Mouse (Mus musculus) gastrocnemius, postnatal 4 days (tissue): ENCODE measurements at regions not wholly inside any gene's neighbourhood (a gene's known extent, or its start where the extent isn't known, plus 50 kb on each side); places are given as distances from the start of the nearest gene placed in this dataset.

Experiments
- DNase-seq, 2 experiments: peaks; one replicate each; pipeline ENCODE4 v3.0.0; 2021 to 2022; ENCODE audit warnings: low spot score in 2 of 2, mixed read lengths in 2 of 2

DNA sequence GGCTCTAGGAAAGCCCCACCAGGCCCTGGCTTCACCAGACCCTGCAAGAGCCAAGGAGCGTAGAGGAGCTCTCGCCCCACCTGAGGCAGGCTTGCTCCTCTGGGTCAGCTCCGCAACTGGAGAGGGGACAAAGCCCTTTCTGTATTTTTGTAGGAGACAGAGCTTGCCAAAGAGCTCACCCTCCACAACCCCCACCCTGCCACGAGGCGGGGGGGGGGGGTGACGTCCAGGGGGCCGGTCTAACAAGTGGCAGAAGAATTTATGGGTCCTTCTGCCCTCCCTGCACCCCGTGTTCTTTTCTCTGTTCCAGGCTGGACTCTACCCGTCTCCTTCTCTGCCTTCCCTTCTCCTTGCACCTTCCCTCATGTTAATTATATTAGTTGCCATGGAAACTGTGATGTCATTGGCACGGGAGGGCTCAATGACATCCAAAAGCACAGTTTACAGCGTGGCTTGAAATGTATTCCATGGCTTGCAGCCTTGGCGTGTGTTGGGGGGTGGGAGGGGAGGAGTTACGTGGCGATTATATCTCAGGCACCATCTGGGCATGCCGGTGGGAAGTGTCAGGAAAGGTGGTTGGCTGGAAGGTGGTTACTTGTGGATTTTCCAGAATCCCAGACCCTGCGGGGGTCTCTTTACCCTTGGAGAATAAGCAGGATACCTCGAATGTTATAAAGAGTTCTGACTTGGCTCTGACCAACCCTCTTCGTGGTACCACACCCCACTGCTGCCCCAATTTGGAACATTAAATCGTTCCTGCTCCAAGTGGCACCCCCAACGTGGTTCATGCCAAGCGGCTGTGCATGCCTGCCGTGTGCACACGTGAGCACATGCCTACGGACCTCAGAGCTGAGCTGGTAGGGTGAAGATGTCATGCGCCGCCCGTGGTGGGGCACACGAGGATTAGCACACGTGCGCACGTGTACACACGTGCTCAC is 138.3 kb upstream of the Med13l start:
- peak in 1 of 2 experiments; percentile 30 for DNase-seq

DNA sequence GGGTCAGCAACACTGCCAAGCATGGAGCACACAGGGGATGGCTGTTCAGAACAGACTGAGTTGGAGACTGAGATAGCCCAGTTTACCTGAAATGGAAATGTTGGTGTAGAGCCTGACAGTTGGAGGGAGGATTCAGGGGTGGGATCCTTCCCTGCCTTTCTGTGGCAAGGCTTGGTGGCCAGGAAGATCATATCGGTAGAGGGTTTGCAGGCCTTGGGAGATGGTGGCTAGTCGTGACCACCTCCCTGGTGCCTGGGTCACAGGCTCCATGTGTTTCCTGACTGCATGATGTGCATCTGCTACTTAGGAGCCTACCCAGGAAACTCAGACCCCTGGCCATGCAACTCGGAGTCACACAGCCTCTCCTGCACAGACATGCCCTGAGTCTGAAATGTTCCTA is 136.3 kb upstream of the Med13l start:
- no peak for DNase-seq

DNA sequence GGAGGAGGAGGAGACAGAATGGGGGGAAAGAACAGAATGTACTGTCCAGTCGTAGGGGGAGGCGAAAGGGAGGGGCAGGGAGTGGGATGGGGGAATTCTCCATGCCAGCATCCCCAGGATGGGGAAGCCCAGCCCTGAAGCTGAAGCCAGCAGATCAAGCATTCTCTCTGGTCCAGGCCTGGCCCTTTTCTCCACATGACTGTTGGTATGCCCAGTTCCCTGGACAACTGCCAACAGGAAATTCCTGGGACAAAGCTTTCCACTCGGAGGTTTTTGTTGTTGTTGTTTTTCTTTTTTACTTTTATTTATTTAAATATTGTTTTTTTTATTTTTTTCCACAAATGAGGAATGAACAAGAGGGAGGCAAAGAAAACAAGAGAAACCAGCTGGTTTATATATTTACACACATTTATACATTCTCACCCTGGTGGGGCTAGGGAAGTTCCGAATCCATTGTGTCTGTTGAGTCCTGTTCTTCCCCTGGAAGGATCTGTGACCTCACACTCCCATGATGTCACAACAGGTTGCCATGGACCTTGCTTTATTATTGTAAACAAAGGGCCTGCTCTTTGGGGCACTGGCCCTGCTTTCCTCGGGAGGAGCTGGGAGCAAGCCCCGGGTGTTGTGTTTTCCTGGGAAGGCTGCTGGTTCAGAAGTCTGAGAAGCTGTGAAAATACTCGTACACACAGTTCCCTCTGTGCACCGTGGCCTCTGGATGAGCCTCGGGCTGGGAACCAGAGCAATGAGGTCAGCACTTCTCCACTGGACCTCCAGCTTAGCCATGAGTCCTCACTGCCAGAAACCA is 135.5 kb upstream of the Med13l start:
- peak; percentile 53 to 69 for DNase-seq

DNA sequence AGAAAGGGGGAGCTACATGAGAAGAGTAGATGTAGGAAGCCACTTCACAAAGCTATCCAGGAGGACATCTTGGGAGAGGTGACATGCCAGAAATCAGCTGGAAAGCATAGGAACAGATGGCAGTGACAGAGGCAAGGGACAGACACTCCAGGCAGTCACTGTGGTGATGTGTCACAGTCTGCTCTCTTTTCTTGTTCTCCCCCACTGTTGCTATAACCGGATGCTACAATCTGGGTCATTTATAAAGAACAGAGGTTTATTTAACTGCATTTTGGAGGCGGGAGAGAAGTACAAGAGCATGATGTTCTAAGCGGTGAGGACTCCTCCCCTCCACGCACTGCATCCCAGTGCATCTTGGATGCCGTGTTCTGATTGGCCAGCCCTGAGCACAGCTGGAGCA is 133.8 kb upstream of the Med13l start:
- no peak for DNase-seq

DNA sequence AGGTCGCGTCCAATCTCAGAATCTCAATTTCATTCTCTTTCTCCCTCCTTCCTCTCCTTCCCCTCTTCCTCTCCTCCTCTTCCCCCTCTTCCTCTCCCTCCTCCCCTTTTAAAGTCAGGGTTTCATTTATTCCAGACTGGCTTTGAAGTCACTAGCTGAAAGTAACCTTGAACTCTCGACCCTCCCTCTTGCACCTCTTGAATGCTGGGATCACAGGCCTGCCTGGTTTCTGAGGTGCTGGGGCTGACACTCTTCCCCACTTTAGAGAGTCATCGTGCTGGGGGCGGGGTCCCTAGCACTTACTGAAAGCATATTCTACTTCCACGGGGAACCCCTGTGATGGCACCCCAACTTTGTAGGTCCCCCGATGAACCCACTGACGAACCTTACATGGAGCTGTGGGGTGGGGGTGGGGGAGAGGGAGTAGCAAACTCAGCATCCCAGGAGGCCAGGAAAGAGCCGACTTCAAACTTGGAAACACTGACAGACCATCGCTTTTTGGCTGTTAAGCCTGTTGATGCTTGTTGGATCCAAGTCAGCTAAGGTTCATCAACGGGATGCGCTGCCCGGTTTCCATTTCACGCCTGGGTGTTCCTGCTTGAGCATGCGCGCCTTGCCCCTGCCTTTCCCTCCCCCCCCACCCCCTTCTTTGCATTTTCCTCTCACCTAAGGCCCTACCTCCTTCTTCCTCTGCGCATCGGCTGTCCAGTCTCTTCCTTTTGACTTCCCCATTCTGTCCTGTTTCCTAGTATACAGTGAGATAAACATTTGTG is 132.0 kb upstream of the Med13l start:
- DNase-seq, result no peak

DNA sequence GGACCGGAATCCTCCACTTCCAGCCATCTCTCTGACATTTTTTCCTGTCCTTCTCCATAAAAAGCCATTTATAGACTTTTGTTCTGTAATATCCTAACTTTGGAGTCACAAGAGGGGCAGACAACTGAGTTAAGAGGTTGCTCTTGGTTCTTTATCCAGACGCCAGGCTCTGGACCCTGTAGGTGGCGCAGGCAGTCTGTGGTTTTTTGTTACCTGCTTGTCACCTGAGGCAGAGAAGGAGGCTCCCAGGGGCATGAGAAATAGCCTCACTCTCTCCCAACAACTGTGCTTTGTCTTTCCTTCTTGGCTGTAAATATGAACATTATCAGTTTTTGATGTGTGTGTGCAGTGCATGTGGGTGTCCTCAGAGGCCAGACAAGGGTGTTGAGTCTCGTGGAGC is 126.9 kb upstream of the Med13l start:
- no peak for DNase-seq

DNA sequence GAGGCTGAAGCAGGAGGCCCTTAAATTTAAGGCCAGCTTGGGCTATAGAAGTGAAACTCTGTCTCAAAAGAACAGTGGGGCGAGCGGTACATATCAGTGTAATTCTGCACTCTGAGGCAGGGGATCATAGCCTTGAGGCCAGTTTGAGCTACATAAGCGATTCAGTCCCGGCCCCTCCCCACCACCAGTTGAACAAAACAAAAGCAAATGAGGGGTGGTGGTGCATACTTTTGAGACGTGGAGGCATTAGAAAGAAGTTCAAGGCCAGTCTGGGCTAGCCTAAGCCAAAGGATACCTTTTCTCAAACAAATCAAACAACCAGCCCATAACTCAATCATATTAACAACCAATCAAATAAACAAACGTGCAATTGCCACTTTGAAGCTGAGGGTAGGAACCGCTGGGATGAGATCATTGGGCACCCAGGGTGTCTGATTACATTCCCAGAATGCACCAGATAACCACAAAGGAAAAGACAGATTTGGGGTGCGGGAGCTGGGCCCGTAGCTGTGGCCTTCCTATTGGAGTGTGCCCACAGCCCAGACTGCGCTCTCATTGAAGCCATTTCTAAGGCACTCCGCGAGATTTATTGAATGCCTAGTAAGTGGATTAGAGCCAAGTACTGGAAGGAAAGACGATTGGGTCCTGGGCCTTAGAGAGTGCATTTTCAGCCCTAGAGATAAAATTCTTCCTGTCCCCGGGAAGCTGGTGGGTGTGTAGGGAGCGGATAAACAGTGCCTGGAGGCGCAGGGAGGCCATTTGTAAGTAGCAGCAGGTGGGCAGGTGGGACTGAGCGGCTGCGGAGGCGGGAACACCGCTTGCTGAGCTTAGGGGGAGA is 125.5 kb upstream of the Med13l start:
- DNase-seq, result no peak

DNA sequence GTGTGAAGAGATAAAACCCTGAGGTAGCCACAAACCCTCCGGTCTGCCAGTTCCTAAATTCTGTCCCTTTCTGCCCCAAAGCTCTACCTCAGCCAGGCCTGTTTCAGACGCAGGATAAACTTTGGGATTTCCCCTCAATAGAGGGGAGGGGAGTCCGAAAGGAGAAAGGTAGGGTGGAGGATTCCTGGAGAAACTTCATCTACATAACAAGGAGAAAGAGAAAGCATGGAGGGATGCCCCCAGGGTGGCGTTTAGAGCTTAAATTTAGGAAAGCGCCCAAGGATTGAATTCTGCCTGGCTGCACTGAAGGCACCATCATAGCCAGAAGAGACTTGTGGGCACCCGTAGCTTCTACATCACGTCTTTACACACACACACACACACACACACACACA is 124.9 kb upstream of the Med13l start:
- no peak for DNase-seq

DNA sequence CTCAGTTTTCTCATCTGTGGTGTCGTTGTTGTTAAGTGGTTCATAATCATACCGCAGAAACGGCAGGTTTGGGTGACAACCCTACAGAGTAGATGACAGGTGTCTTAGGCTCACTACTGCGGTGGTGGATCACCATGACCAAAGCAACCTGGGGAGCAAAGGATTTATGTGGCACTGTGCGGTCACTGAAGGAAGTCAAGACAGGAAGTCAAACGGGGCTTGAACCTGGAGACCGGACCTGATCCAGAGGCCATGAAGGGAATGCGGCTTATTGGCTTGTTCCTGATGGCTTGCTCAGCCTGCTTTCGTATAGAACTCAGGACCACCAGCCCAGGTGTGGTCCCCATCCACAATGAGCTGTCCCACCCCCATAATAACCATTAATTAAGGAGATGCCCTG is 124.4 kb upstream of the Med13l start:
- DNase-seq, result no peak

DNA sequence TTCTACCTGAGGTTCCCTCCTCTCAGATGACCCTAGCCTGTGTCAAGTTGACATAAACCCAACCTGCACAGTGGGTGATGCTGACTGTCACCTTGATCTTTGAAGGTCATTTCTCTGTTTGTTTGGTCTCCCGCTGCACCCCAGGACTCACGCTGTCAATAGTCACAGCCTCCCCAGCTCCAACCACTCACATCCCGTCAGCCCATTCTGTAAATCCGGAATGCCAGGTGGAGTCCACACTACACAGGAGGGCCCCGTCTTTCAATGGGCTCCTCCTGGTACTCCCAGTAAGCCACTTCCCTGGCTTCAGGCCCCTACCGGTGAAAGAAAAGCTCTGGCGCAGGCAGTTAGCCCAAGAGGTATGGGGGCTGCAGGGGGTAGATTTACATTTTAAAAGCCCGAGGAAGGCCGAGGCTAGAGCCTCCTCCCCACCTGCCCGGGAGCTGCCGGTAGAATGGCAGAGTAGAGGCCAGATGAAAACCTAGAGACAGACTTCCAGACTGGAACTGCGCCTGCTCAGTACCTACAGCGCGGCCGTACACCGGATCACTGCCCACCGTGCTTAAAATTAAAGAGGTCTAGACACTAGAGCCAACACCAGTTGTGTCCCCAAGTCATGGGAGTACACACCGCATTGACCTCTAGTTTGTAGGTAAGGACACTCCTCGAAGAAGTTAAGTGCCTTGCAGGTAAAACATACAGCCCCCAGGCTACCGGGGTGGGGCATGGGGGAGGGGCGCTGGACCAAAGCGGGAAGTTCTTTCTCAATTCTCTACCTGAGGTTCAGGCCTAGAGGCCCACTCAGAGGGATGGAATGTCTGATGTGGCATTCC is 123.8 kb upstream of the Med13l start:
- no peak for DNase-seq

DNA sequence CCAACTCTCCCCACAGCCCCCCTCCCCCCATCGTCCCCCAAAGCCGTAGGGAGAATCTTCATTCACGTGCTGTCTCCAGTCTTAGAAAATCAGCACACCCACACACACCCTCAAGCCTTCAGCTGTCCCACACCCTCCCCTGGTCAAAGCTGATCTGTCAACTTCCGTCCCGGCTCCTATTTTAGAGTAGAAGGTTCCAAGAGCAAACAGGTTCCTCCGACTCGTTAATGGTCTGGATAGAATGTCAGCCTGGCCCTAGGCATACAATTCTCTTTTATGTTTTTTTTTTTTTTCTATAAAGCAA is 123.2 kb upstream of the Med13l start:
- DNase-seq, result no peak

DNA sequence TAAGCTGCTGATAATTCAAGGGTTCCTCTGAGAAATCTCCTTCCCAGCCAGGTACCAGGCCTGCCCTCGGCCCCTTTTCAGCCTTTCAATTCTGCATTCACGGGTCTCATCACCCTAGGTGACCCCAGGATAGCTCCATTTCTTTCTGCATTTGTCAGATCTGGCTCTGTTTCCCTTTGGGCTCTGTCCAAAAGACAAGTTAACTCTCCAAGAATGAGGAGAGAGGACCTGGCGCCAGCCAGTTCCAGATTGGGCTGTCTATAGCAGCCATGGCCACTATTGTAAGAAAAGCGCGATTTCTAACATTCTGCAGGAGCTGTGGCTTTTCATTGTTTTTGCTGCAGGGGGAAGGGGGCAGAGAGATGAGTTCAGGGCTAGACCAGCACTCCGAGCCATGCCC is 122.5 kb upstream of the Med13l start:
- DNase-seq, result peak in 1 of 2 experiments; percentile 58

DNA sequence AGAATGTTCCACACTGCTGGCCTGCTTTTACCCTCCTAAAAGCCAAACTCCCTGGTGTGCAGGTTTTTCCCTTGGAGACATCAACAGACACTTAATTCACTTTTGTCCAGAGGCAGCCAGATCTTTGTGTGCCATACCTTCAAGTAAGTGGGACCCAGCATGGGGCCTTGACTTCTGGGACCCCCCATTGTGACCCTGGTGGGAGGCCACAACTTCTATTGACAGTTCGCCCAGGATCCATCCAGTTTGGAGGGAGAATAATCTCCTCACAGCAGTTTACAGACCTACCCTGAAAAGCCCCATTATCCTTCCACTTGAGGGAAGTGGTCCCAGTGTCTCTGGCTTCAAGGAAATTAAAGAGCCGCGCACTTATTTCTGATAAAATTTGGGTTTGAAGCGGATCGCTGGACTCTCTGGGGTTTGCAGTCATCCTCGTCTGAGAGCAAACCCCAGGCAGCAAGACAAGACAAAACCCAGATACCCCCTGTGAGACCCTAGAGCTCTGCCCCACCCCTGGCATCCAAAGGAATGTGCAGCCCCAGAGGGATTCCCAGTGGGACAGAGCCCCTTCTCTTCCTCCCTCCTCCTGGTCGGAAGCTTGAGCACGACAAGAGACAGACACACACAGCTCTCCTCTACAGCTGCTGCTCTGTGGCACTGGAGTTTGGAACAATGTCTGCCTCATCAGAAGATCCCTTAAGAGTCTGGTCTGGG is 115.8 kb upstream of the Med13l start:
- no peak for DNase-seq

DNA sequence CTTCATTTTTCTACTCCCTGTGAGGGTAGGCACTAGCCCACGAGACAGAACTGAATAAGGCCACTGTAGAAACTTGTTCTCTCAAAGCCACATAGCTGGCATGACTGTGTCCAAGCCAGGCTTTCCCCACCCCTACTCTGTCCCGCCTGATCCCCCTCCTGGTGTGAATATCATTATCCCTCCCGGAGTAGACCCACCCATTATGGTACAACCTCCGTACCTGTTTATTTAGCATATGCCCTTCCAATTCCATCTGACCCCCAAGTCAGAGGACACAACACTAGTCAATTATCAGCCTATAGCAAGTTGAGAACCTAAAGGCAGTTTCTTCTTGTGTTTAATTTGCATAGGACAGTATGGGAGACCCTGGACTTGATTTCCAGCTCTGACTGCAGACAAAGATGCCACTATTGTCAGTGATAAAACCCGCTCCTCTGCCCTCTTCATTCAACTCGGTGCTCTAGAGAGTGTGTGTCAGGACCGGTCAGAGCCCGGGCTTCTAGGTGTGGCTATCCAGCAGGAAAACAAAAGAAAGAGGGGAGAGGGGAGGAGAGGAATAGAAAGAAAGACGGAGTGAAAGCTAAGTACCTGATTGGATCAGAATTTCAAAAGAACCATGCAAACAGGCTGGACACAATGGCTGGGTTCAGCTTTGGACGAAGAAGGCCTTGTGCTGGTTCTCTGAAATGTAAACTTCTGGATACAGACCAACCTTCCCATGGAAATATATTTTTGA is 115.1 kb upstream of the Med13l start:
- no peak for DNase-seq

DNA sequence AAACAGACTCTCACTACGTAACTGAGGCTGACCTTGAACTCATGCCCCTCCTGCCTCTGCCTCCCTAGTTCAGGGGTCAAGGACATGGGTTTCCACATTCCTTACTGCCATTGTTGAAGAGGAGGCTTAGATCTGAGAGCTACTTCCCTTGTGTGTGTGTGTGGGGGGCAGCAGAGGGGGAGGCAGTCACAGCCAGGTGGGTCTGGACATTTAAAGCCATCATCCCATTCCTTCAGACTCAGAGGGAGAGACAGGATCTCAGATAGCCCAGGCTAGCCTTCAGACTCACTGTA is 114.5 kb upstream of the Med13l start:
- DNase-seq, result no peak

DNA sequence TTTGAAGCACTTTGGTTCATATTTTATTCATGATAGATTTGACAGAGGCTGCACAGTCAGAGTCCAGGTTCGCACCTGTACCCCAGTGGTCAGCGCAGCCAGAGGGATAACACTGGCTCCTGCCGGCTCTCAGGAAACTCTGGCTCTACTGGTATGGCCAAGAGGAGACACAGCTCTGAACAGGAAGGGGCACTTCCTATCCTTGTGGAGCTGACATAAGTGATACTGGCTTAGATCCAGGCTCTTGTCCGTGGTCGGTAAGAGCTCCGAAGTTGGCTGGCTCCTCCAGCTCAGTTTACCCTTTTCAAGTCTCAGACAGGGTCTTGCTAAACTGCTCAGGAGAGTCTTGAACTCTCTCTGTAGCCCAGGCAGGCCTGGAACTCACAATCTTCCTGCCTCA is 113.6 kb upstream of the Med13l start:
- no peak for DNase-seq

DNA sequence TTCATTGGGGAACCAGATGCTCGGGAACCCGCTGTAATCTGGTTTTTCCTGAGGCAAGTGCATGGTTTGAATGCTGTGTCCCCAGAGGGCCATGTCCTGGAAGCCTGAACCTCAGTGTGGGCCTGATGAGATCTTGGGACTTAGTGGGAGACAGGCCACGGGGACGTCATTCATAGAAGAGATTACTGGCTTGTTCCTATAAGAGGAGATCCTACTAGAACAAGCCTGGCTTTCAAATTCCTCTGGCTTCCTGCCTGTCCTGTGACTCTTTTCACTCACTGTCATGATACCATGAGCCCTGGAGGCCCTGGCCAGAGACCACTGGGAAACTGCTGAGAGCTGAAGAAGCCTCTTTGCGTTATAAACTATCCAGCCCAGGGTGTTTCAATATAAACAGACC is 113.1 kb upstream of the Med13l start:
- no peak for DNase-seq

DNA sequence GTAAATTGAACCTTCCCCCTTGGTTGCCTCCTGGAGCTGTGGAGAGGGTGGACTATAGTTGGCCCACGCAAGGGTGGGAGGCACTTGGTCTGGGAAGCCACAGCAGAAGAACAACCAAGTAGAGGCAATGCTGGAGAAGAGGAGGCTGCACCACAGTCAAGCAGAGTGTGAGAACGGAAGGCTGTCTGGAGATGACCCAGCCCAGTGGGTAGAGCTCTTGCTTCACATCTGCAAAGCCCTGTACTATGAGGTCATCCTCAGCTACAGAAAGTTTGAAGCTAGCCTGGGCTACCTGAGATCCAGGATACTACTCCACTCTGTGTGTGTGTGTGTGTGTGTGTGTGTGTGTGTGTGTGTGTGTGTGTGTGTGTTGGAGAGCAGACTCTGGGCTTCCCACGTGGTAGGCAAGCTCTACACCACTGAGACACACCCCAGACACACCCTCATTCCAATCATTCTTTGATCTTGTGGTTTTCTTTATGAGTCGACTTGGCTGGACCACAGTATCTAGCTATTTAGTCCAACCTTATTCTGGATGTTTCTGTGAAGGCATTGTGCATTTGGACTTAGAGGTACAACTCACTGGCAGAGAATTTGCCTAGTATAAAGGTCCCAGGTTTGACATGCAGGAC is 111.5 kb upstream of the Med13l start:
- no peak for DNase-seq
